Mouse (Mus musculus) frontal cortex, postnatal 36 days (tissue): ENCODE data around the gene Chrna1.

ENCODE experiments used
- DNase-seq, 2 experiments: peaks; one replicate each; pipeline ENCODE4 v3.0.0; 2022; ENCODE audit warnings: low spot score in 2 of 2

The Chrna1 gene

GRCm38 (mm10) chr2:73521737-73522136 is 58.4 kb downstream of the Chrna1 start:
- DNase-seq = no peak

GRCm38 (mm10) chr2:73518966-73519365 is 61.2 kb downstream of the Chrna1 start:
- no peak for DNase-seq

GRCm38 (mm10) chr2:73518311-73518710 is 61.8 kb downstream of the Chrna1 start:
- DNase-seq = no peak

- DNase-seq = no peak
Observed at GRCm38 (mm10) chr2:73514178-73514577, 66.0 kb downstream of the Chrna1 start.
